Mouse (Mus musculus): Measurements from ENCODE around the gene F930015N05Rik. TPM values are rescaled to one million over a fixed set of nuclear protein-coding genes. Genes with fewer than 3 reads are reported as not detected.

F930015N05Rik gene
- polyA plus RNA-seq (2016; fragmentation: Nextera tagmentation; extraction: Ambion mirVana) = 0.12 and 0.77 TPM in 2 replicates

DNA sequence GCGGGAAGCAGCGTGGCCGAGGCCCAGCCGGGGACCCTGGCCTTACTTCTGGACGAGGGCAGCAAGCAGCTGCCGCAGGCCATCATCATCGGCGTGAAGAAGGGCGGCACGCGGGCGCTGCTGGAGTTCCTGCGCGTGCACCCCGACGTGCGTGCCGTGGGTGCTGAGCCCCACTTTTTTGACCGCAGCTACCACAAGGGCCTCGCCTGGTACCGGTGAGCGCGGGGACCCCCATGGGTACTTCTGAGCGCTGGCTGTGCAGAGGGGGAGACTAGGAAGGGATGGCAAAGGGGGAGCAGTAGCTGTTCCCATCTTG lies at the start of gene F930015N05Rik:
F930015N05Rik (minus strand) TSS at position 242 of the 316 bp plus-strand sequence.
- Histone ChIP-seq H3K4me1 (peaks cover 19% of the 10 kb centered on the region), H3K4me2 (peak within 1 kb of the TSS; percentile 81), H3K27ac (peak within 1 kb of the TSS; percentile 48; the same call in 1 of the 2 replicates), H3K27me3 (replicated peaks) (peaks cover 34% of the 10 kb centered on the region), H3K36me3 (no peaks in the 10 kb centered on the region), H3K4me3 (peak within 1 kb of the TSS; percentile 55), H3K9ac (peak within 1 kb of the TSS; percentile 57), H3K9me3 (replicated peaks) (no peaks in the 10 kb centered on the region)
- no peak for ATAC-seq
- 2% methylated on average over 24 of the region's 24 CpGs for WGBS (ENCODE audit: insufficient replicate concordance)

GRCm38 (mm10) chr11:64481445-64481844 lies 45.0 kb upstream of the F930015N05Rik start:
- Histone ChIP-seq H3K4me2 (no peak overlapping the region), H3K9me3 (replicated peaks) (no peaks in the 10 kb centered on the region), H3K4me1 (no peaks in the 10 kb centered on the region), H3K27me3 (replicated peaks) (no peaks in the 10 kb centered on the region), H3K36me3 (no peaks in the 10 kb centered on the region), H3K9ac (no peak overlapping the region), H3K4me3 (no peak overlapping the region), H3K27ac (no peak overlapping the region)
- WGBS (ENCODE audit: insufficient replicate concordance) = 56% methylated on average over 3 of the region's 3 CpGs
- no peak for ATAC-seq

GRCm38 (mm10) chr11:64473679-64474078 lies 37.2 kb upstream of the F930015N05Rik start:
- WGBS (ENCODE audit: insufficient replicate concordance) = 61% methylated on average over 3 of the region's 3 CpGs
- ATAC-seq = no peak
- H3K4me1 ChIP-seq = no peaks in the 10 kb centered on the region
- H3K36me3 ChIP-seq = no peaks in the 10 kb centered on the region
- no peaks in the 10 kb centered on the region for H3K9me3 ChIP-seq (replicated peaks)
- H3K9ac ChIP-seq = no peak overlapping the region
- H3K4me3 ChIP-seq = no peak overlapping the region
- H3K4me2 ChIP-seq = no peak overlapping the region
- H3K27ac ChIP-seq = no peak overlapping the region
- H3K27me3 ChIP-seq (replicated peaks) = no peaks in the 10 kb centered on the region

- Histone ChIP-seq H3K4me1 (no peaks in the 10 kb centered on the region), H3K27ac (no peak overlapping the region), H3K36me3 (no peaks in the 10 kb centered on the region), H3K4me3 (no peak overlapping the region), H3K9me3 (replicated peaks) (no peaks in the 10 kb centered on the region), H3K27me3 (replicated peaks) (no peaks in the 10 kb centered on the region), H3K9ac (no peak overlapping the region), H3K4me2 (no peak overlapping the region)
- peak; percentile 54; the same call in 1 of the 2 replicates for ATAC-seq
Measured at GRCm38 (mm10) chr11:64470689-64471088, 34.2 kb upstream of the F930015N05Rik start.

GRCm38 (mm10) chr11:64468737-64469136 lies 32.3 kb upstream of the F930015N05Rik start:
- Histone ChIP-seq H3K9me3 (replicated peaks) (no peaks in the 10 kb centered on the region), H3K9ac (no peak overlapping the region), H3K4me2 (no peak overlapping the region), H3K36me3 (no peaks in the 10 kb centered on the region), H3K27ac (no peak overlapping the region), H3K4me1 (no peaks in the 10 kb centered on the region), H3K27me3 (replicated peaks) (no peaks in the 10 kb centered on the region), H3K4me3 (no peak overlapping the region)
- no peak for ATAC-seq
- WGBS (ENCODE audit: insufficient replicate concordance) = 51% methylated on average over 4 of the region's 4 CpGs

GRCm38 (mm10) chr11:64461746-64462145 lies 25.3 kb upstream of the F930015N05Rik start:
- Histone ChIP-seq H3K9ac (no peak overlapping the region), H3K27ac (no peak overlapping the region), H3K4me1 (no peaks in the 10 kb centered on the region), H3K27me3 (replicated peaks) (no peaks in the 10 kb centered on the region), H3K9me3 (replicated peaks) (no peaks in the 10 kb centered on the region), H3K36me3 (no peaks in the 10 kb centered on the region), H3K4me3 (no peak overlapping the region), H3K4me2 (no peak overlapping the region)
- 49% methylated on average over 3 of the region's 3 CpGs for WGBS (ENCODE audit: insufficient replicate concordance)
- no peak for ATAC-seq

DNA sequence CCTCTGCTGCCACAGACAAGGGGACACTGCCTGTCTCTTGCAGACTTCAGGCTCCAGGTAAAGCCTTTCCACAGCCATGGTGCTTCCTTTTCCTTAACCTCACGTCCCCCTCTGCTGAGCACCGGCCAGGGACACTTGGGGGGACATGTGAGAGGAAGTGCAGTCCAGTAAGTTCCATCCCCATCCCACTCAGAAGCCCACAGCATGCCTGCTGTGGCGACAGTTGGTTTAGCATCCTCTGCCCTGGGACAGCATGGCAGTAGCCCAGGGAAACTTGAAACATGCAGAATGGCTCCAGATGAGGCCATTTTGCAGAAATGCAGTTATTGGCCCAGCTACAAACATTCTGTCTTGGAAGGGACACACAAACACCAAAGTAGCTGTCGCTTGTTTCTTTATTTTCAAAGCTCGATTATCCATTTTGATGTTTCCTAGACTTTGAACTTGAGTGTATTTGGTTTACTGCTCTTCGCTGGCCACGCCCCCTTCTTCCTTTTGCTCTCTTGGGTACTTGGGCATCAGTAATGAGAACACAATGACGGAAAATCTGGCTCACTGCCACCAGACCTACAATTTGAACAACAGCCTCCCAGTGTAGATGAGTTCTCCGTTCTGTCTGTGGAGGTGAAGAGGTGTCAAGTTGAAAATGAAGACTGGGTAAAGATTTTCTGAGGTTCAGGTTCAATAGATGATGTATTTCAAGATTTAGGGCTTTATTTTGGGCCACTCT lies 12.3 kb upstream of the F930015N05Rik start:
- Histone ChIP-seq H3K27me3 (replicated peaks) (no peaks in the 10 kb centered on the region), H3K9ac (no peak overlapping the region), H3K27ac (no peak overlapping the region), H3K36me3 (no peaks in the 10 kb centered on the region), H3K4me1 (no peaks in the 10 kb centered on the region), H3K4me3 (no peak overlapping the region), H3K4me2 (no peak overlapping the region), H3K9me3 (replicated peaks) (no peaks in the 10 kb centered on the region)
- WGBS (ENCODE audit: insufficient replicate concordance) = 59% methylated on average over 9 of the region's 9 CpGs
- no peak for ATAC-seq

DNA sequence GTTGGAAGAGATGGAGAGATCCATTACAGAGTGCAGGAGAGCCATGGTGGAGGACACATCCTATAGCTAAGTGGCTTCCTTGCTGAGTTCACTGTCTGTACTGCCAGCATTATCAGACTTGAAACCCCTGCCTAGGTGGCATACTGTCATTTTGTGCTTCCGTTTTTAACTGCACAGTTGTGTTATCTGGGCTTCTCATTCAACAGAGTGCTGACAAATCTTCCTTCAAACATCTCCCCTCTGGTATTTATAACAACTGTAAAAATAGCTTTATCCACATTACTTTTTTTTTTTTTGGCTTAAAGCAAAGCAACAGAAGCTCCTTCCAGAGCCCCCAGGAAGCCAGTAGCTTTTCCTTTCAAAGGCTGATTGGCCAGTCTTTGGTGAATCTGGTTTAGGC lies 8.8 kb upstream of the F930015N05Rik start:
- Histone ChIP-seq H3K27ac (no peak overlapping the region), H3K27me3 (replicated peaks) (no peaks in the 10 kb centered on the region), H3K4me1 (no peaks in the 10 kb centered on the region), H3K36me3 (no peaks in the 10 kb centered on the region), H3K4me2 (no peak overlapping the region), H3K4me3 (no peak overlapping the region), H3K9me3 (replicated peaks) (no peaks in the 10 kb centered on the region), H3K9ac (no peak overlapping the region)
- 35% methylated on average over 1 of the region's 1 CpGs for WGBS (ENCODE audit: insufficient replicate concordance)
- no peak for ATAC-seq

- H3K36me3 ChIP-seq = no peaks in the 10 kb centered on the region
- no peak overlapping the region for H3K4me3 ChIP-seq
- no peak for ATAC-seq
- H3K27ac ChIP-seq = no peak overlapping the region
- H3K9ac ChIP-seq = no peak overlapping the region
- peaks cover 3% of the 10 kb centered on the region for H3K27me3 ChIP-seq (replicated peaks)
- H3K9me3 ChIP-seq (replicated peaks) = no peaks in the 10 kb centered on the region
- 38% methylated on average over 3 of the region's 3 CpGs for whole genome bisulfite sequencing (ENCODE audit: insufficient replicate concordance)
- no peak overlapping the region for H3K4me2 ChIP-seq
- no peaks in the 10 kb centered on the region for H3K4me1 ChIP-seq
Measured at GRCm38 (mm10) chr11:64442701-64443100, 6.2 kb upstream of the F930015N05Rik start.

GRCm38 (mm10) chr11:64442119-64442518 lies 5.7 kb upstream of the F930015N05Rik start:
- Histone ChIP-seq H3K4me3 (no peak overlapping the region), H3K4me1 (no peaks in the 10 kb centered on the region), H3K9me3 (replicated peaks) (no peaks in the 10 kb centered on the region), H3K36me3 (no peaks in the 10 kb centered on the region), H3K27me3 (replicated peaks) (peaks cover 5% of the 10 kb centered on the region), H3K9ac (no peak overlapping the region), H3K27ac (no peak overlapping the region), H3K4me2 (no peak overlapping the region)
- WGBS (ENCODE audit: insufficient replicate concordance) = 35% methylated on average over 8 of the region's 8 CpGs
- ATAC-seq = no peak

- Histone ChIP-seq H3K4me2 (no peak overlapping the region), H3K36me3 (no peaks in the 10 kb centered on the region), H3K4me3 (no peak overlapping the region), H3K9me3 (replicated peaks) (no peaks in the 10 kb centered on the region), H3K27me3 (replicated peaks) (peaks cover 32% of the 10 kb centered on the region), H3K9ac (no peak overlapping the region), H3K27ac (no peak overlapping the region), H3K4me1 (peaks cover 19% of the 10 kb centered on the region)
- WGBS (ENCODE audit: insufficient replicate concordance) = 34% methylated on average over 3 of the region's 3 CpGs
- ATAC-seq = no peak
Measured at GRCm38 (mm10) chr11:64438909-64439308, 2.5 kb upstream of the F930015N05Rik start.

GRCm38 (mm10) chr11:64437721-64438120 lies 1.3 kb upstream of the F930015N05Rik start:
- peaks cover 19% of the 10 kb centered on the region for H3K4me1 ChIP-seq
- 57% methylated on average over 3 of the region's 3 CpGs for WGBS (ENCODE audit: insufficient replicate concordance)
- no peaks in the 10 kb centered on the region for H3K36me3 ChIP-seq
- peaks cover 34% of the 10 kb centered on the region for H3K27me3 ChIP-seq (replicated peaks)
- no peak for ATAC-seq
- no peaks in the 10 kb centered on the region for H3K9me3 ChIP-seq (replicated peaks)
- H3K4me3 ChIP-seq = no peak overlapping the region
- no peak overlapping the region for H3K4me2 ChIP-seq
- H3K27ac ChIP-seq = no peak overlapping the region
- H3K9ac ChIP-seq = no peak overlapping the region

DNA sequence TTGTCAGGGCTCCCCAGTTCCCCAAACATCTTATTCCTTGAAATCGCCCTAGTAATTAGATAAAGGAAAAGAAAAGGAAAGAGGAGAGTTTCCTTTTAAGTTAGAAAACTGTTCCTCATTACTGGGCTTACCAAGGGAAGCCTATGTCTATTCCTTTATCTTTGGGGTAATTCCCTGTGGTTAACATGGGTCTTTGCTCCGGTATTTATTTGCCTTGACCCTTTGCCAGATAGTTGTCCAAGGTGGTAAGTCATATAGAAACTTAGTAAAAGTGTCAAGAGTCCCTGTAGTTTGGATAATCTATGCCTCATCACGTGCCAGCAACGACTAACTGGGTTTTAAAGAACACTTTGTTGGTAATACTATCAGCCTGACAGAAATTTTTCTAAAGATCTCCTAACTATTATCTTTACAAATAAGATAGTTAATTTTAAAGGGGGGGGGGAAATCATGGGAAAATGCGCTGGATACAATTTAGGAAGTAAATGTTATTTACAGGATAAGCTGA lies 392 bp upstream of the F930015N05Rik start:
- peak overlapping the region; percentile 81 for H3K4me2 ChIP-seq
- peaks cover 19% of the 10 kb centered on the region for H3K4me1 ChIP-seq
- no peaks in the 10 kb centered on the region for H3K36me3 ChIP-seq
- no peak for ATAC-seq
- H3K9ac ChIP-seq = peak overlapping the region; percentile 57; the same call in 1 of the 2 replicates
- WGBS (ENCODE audit: insufficient replicate concordance) = 25% methylated on average over 5 of the region's 5 CpGs
- no peak overlapping the region for H3K27ac ChIP-seq
- H3K27me3 ChIP-seq (replicated peaks) = peaks cover 34% of the 10 kb centered on the region
- H3K9me3 ChIP-seq (replicated peaks) = no peaks in the 10 kb centered on the region
- H3K4me3 ChIP-seq = peak overlapping the region; percentile 55

Measured in liver, embryonic 12.5 days (tissue).